Mouse (Mus musculus) adrenal gland, adult 18-20 months (tissue): ENCODE data around the gene Lrrc56. TPM values are rescaled to one million over a fixed set of nuclear protein-coding genes. Genes with fewer than 3 reads are reported as not detected.

Experiments used
- DNase-seq, 2 experiments: peaks; one replicate each; pipeline ENCODE4 v3.0.0; 2021 to 2022; ENCODE audit warnings: low spot score in 2 of 2
- long read RNA-seq, 2 experiments: library from polyadenylated mRNA; stranded (forward); transcript quantifications; one replicate each; pipeline ENCODE4 v2.0.0; 2021
- total RNA-seq, 2 experiments: library from RNA; stranded (reverse); gene quantifications; 1 replicate in 1 of 2; 2 replicates in 1 of 2; pipeline ENCODE4 v1.2.3; 2021

Lrrc56 gene
- total RNA-seq, result 1 to 10 TPM; 3.9 to 6.9 TPM
- long read RNA-seq, experiment 1, partial matches to known transcripts, result 0 of 5 reads
- long read RNA-seq, experiment 1, other reads (novel, unspliced or antisense), result 3 of 5 reads
- long read RNA-seq, experiment 2, partial matches to known transcripts, result 0 of 2 reads
- long read RNA-seq, experiment 2, other reads (novel, unspliced or antisense), result 1 of 2 reads

GRCm38 (mm10) chr7:141193948-141194347 lies at the start of gene Lrrc56, which contains the start of gene Hras:
TSS of gene Lrrc56 (plus strand) at chr7:141194157.
TSS of gene Hras (minus strand) at chr7:141194005.
- peak; percentile 97 for DNase-seq

GRCm38 (mm10) chr7:141144650-141145049 lies 49.3 kb upstream of the Lrrc56 start:
- DNase-seq, result no peak

GRCm38 (mm10) chr7:141145403-141145802 lies 48.6 kb upstream of the Lrrc56 start:
- DNase-seq, result no peak

GRCm38 (mm10) chr7:141146043-141146595 lies 47.8 kb upstream of the Lrrc56 start:
- no peak for DNase-seq

DNA sequence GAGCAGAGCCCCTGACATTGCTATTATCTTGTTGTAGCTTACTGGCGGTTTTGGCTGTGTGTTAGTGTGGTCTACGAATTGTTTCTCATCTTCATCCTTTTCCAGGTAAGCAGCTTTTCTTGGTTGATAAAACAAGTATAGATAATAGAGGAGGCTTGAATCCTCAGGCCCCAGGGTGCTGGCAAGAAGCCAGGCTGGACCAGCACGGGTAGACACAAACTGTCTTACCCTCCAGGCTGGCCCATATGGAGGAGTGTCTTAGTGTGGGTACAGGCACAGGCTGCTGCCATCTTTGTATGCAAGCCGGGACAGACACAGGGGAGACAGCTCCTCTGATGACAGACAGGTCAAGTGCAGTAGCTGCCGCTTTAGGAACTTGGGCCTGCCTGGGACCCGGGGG lies 46.9 kb upstream of the Lrrc56 start:
- no peak for DNase-seq

DNA sequence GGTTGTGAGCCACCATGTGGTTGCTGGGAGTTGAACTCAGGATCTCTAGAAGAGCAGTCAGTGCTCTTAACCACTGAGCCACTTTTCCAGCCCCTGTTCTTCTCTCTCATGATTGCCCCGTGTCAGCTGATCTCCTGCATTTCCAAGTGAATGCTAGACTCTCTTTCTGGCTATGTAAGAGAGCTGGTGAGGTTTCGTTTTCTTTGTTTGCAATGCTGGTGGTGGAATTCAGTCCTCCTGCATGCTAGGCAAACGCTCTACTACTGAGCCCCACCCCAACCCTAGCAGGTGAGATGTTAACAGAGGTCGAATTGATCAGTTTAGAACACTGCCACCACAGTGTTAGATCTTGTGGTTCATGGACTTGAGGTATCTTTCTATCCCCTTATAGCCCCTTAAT lies 45.3 kb upstream of the Lrrc56 start:
- no peak for DNase-seq

DNA sequence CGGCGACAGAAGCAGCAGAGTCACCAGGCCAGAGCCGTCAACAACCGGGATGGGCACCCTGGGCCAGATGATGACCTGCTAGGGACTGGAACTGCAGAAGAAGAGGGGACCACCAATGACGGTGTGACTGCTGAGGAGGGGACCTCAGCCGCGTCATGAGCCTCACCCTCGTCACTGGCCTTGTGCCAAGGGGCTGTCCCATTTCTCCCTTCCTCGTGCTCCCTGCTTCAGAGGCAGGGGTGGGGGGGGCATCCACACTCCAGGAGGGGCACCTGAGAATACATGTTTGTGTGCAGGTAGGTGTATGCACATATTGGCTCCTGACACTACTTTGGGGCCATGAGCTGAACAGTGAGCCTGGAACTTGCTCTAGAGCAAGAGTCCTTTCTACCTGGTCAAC lies 38.6 kb upstream of the Lrrc56 start:
- no peak for DNase-seq

DNA sequence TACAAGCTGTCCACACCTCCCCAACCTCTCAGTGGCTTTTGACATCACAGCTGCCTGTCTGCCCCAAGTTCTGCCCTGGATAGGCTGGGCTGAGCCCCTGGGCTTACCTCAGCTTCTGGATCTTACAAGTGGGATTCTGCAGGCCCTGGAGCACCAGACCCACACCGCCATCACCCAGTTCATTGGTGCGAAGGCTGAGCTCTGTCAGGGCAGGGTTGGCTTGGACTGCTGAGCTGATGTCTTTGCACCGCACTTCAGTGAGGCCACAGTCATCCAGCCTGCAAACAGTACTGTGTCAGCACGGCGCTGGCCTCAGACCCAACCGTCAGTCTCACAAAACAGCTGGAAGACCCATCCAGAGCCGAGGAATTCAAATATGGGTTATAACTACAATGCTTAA lies 29.6 kb upstream of the Lrrc56 start:
- DNase-seq, result no peak

- DNase-seq, result peak; percentile 46 to 49
Observed at GRCm38 (mm10) chr7:141164850-141165249, 29.1 kb upstream of the Lrrc56 start.

DNA sequence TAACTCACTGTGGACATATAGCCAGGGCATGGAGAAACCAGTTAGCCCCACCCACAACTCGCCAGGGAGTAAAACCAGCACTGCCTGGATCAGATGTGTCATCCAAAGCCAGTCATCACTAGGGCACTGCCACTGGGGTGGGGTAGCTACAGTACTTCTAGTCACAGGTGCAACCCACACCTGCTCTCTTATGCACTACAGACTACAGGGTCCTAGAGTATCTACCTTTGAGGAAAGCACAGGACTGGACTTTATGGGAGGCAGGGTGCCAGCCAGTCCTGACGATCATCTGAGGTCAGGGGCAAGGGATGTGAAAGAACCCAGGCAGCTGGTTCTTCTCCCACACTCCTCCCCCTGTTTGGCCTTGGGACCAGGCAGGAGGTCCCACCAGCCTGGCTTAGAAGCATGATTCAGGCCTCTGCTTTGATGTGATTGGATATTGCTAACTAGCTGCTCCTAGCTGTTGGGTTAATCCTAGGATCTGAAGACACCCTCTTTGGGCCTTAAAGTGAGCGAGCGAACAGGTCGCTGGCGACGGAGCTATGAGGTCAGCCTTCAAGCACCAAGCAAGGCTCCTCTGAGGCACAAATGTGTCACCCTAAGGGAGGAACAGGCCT lies 25.9 kb upstream of the Lrrc56 start:
- DNase-seq, result peak; percentile 42 to 54

- DNase-seq, result peak; percentile 66 to 72
Observed at GRCm38 (mm10) chr7:141168518-141168953, 25.4 kb upstream of the Lrrc56 start.

GRCm38 (mm10) chr7:141169300-141169699 lies 24.7 kb upstream of the Lrrc56 start:
- DNase-seq, result no peak

DNA sequence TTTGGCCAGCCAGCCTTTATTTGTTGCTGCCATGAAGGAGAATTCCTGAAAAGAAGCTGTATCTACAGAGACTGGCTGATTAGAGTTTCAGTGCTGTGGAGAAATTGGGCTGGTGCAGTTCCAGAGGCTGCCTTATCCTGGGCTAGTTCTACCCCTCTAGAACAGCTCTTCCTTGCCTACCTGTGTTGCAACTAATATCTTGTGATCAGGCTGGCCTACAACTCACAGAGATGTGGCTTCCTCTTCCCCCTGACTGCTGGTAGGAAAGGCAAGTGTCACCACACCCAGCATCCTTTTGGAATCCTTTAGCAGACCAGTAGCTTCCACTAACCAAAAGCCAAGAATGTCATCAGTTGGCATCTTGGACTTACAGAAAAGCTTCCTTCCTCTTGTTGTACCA lies 24.1 kb upstream of the Lrrc56 start:
- no peak for DNase-seq

DNA sequence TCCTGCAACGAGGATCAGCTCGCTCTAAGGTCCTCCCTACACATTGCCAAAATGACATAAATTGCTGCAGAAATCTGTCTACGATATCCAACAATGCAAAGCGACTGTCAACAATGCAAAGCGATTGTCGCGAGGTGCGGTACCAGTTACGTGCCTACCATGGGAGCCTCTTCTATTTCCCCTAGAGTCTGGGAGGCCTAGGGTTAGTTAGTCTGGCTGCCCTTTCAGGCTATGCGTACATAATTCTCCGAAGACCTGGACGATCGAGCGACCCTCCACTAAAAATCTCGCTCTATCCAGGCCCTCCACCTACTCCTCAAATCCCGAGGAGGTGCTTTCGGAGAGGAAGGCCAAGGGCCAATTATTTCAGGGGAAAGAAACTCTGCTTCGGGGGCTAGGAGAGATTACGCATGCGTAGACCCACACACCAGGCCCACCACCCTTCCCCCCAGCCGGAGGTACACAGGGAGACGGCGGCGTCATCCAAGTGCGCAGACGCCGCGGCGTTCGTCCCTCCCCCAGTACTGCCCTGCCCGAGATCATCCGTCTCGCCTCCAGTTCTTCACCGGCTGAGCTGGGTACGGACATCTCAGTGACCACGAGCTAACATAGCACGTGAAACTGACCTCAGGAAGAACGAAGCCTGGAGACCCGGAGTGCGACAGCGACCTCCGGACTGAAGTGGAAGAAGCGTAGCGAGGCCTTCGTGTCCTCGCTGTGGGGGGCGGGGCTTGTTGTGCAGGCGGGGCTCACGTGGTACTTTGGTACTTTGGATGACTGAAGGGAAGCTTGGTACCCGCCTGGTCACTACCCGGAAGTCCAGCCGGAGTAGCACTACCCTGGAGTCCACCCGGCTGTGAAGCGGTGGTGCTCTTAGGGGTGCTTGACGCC lies 21.6 kb upstream of the Lrrc56 start, which contains the start of gene Rnh1:
TSS of gene Rnh1 (minus strand) at position 742 of the 891 bp plus-strand sequence.
- DNase-seq, result peak; percentile 86 to 87

DNA sequence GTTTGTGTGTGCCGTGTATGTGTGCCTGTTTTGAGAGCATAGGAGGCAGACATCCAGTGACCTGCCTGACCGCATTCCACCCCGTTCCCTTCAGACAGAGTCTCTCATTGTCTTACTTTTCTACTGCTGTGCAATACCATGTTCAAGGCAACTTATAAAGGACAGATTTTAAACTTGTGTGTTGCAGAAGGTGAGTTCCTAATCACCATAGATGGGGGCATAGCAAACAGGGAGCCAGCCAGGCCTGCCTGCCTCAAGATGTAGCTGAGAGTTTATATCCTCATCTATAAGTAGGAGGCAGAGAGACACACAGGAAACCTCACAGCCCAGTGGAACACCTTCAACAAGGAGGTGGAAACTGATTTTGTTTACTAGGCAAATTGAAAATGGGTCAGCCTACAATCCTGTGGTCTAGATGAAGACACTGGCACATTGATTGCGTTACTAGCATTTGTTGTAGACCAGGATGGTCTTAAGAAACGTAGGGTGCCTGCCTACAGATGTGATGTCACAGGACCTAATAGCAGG lies 20.6 kb upstream of the Lrrc56 start:
- DNase-seq, result no peak

DNA sequence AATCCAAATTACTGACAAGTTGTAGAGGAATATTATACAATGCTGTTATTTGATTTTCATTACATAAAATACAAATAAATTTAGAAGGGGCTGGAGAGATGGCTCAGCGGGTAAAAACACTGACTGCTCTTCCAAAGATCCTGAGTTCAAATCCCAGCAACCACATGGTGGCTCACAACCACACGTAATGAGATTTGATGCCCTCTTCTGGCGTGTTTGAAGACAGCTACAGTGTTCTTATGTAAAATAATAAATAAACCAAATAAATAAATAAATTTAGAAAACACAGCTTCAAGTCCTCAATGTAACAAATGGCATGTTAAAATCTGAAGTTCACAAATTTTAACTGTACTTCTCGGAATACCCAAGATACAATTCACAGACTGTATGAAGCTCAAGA lies 18.9 kb upstream of the Lrrc56 start:
- DNase-seq, result no peak

DNA sequence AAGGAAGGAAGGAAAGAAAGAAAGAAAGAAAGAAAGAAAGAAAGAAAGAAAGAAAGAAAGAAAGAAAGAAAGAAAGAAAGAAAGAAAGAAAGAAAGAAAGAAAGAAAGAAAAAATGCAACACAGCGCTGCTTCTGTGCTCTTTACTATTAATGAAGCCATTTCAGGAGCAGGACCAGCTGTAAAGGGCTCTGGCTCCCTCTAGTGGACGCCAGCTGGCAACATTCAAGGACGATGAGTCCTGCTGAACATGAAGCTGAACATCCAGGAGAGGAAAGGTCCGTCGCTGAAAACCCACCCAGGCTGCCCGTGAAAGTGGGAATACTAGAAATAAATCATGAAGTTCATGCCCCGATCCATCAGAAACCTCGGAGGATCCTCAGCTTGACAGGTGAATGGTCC lies 17.8 kb upstream of the Lrrc56 start:
- peak; percentile 82 to 84 for DNase-seq

DNA sequence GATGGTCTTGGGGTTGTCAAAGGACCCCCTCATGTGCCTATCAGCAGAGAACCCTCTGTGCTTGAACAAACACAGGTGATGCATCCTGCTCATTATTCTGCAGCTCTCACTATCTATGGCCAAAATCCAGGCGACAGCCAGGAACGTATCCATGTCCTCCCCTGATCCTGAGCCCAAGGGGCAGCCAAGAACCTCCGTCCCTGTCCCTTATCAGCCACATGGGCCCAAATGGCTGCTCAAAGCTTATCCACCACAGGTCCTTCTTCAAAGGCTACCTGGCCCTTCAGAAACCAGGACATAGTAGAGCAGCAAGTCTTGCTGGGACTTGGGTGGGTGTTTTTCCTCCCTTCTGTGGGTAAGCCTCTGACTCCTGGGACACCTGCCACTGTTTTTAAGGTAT lies 5.8 kb upstream of the Lrrc56 start:
- DNase-seq, result no peak

GRCm38 (mm10) chr7:141188733-141189132 lies 5.2 kb upstream of the Lrrc56 start:
- no peak for DNase-seq

GRCm38 (mm10) chr7:141190220-141190619 lies 3.7 kb upstream of the Lrrc56 start:
- DNase-seq, result no peak

DNA sequence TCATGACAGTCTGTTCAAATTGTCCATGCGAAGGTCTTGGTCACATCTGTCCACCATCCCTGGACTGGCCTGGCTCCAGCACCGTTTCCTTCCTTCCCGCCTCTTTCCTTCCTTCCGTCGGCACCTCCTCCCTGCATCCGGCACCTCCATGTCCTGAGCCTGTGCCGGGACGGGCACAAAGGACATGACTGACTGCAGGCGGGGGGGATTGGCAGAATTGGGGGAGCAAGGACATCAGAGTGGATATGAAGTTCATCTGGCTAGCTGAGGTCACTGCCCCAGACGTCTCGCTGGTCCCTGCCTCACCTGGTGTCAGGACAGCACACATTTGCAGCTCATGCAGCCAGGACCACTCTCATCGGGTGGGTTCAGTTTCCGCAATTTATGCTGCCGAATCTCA lies 2.9 kb upstream of the Lrrc56 start:
- no peak for DNase-seq
